Mouse (Mus musculus) central nervous system, embryonic 11.5 days (tissue): Measurements from ENCODE around the gene Nt5c3. TPM values are rescaled to one million over a fixed set of nuclear protein-coding genes. Genes with fewer than 3 reads are reported as not detected.

Experiments used
- polyA plus RNA-seq: library from polyadenylated mRNA; depleted of rRNA; stranded (reverse); fragments of >200 nt; gene quantifications from 2 replicates; pipeline ENCODE4 v1.2.3, GENCODE M21; 2012; rRNA removed

Nt5c3 gene
- polyA plus RNA-seq: 27.7 and 40.0 TPM in 2 replicates

GRCm38 (mm10) chr6:56923726-56924707, at the start of gene Nt5c3, which contains the start of gene Vmn1r4:
Gene Nt5c3 (minus strand): TSS chr6:56923932.
Gene Vmn1r4 (plus strand): TSS chr6:56924015.

GRCm38 (mm10) chr6:56969973-56970372, 46.2 kb upstream of the Nt5c3 start, which contains the start of gene Vmn1r5:
Gene Vmn1r5 (plus strand): TSS chr6:56970273.

Other genes with a start within 250 kb of the Nt5c3 start
- gene Lsm5, start 219.2 kb downstream of the Nt5c3 start, polyA plus RNA-seq: 76.8 and 181 TPM in 2 replicates
- gene Avl9, start 209.0 kb downstream of the Nt5c3 start, polyA plus RNA-seq: 14.7 and 18.7 TPM in 2 replicates
- gene Kbtbd2, start 126.1 kb downstream of the Nt5c3 start, polyA plus RNA-seq: 27.7 and 36.0 TPM in 2 replicates
- 61.5 and 78.9 TPM in 2 replicates for gene Fkbp9, start 91.9 kb downstream of the Nt5c3 start, polyA plus RNA-seq
- gene Vmn1r4, start 83 bp upstream of the Nt5c3 start, polyA plus RNA-seq: 0.36 and 0.39 TPM in 2 replicates
- not detected in 2 replicates for gene Vmn1r5, start 46.3 kb upstream of the Nt5c3 start, polyA plus RNA-seq
- not detected in 2 replicates for gene Vmn1r6, start 73.3 kb upstream of the Nt5c3 start, polyA plus RNA-seq
- not detected in 2 replicates for gene Vmn1r7, start 101.4 kb upstream of the Nt5c3 start, polyA plus RNA-seq
- not detected in 2 replicates for gene Vmn1r8, start 108.4 kb upstream of the Nt5c3 start, polyA plus RNA-seq
- gene Vmn1r9, start 142.9 kb upstream of the Nt5c3 start, polyA plus RNA-seq: not detected in 2 replicates
- not detected in 2 replicates for gene Vmn1r10, start 185.5 kb upstream of the Nt5c3 start, polyA plus RNA-seq
- gene Vmn1r11, start 209.5 kb upstream of the Nt5c3 start, polyA plus RNA-seq: not detected in 2 replicates
- not detected in 2 replicates for gene Vmn1r12, start 233.0 kb upstream of the Nt5c3 start, polyA plus RNA-seq